Mouse (Mus musculus): Measurements from ENCODE around the gene Gm37240. TPM values are rescaled to one million over a fixed set of nuclear protein-coding genes. Genes with fewer than 3 reads are reported as not detected.

The Gm37240 gene
- polyA plus RNA-seq, 1 experiment, result 1.0 TPM

DNA sequence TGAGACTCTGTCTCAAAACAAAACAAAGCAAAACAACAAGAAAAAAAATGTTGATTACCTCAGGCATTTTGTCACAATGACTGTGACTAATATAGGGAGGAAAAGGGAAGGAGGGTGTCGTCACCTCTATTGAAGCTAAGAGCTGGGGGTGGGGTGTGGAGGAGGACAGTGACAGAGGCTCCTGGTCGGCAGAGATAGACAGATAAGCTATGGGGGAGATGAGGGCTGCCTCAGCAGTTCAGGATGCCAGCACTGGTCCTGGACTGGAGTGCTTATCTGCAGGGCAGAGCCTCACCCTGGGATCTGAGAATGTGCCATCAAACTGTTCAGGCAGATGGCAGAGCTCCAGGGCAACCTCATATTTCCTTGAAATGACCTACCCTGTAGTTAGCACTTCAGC is 1115.3 kb downstream of the Gm37240 start:
- no peak for TF ChIP-seq POLR2A (IDR thresholded peaks at IDR 0.05; ENCODE audit: borderline replicate concordance, control insufficient read depth, low read depth, low read length)
- no peak for TF ChIP-seq CTCF (IDR thresholded peaks at IDR 0.05; ENCODE audit: control insufficient read depth, insufficient read depth, low read length)
- WGBS, result 17% methylated on average over 2 of the region's 2 CpGs
- peak overlapping the region; percentile 68 for H3K27ac ChIP-seq (ENCODE audit: control insufficient read depth, insufficient read depth, low read depth, low read length, poor library complexity)

DNA sequence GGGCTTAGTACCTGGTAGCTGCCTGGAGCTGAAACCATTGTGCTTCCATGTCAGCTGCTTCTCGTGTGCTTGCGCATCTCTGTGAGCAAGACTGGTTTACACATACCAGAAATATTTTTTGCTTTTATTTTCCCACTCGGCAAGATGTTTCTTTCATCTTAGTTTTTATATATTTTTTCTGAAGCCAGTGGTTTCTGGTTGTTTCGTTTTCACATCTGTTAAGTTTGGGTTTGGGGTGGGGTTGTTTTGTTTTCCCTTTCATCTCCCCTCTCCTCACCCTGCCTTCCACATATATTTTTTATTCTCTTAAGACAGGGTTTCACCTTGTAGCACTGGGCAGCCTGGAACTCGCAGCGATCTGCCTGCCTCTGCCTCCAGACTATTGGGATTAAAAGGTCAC is 1116.8 kb downstream of the Gm37240 start:
- H3K27ac ChIP-seq (ENCODE audit: control insufficient read depth, insufficient read depth, low read depth, low read length, poor library complexity), result no peak overlapping the region
- no peaks in the 10 kb centered on the region; the same call in 1 of the 2 replicates for H3K4me1 ChIP-seq (ENCODE audit: control insufficient read depth, insufficient read depth, low read length)
- WGBS, result 89% methylated on average over 6 of the region's 6 CpGs
- TF ChIP-seq CTCF (IDR thresholded peaks at IDR 0.05; ENCODE audit: control insufficient read depth, insufficient read depth, low read length) (no peak), POLR2A (IDR thresholded peaks at IDR 0.05; ENCODE audit: borderline replicate concordance, control insufficient read depth, low read depth, low read length) (no peak)
- no peak overlapping the region for H3K4me3 ChIP-seq (replicated peaks; ENCODE audit: control insufficient read depth, low read depth, low read length)

More for the DNA sequence above, 1115.3 kb downstream of the Gm37240 start:
- no peaks in the 10 kb centered on the region; the same call in 1 of the 2 replicates for H3K4me1 ChIP-seq (ENCODE audit: control insufficient read depth, insufficient read depth, low read length)
- no peak overlapping the region for H3K4me3 ChIP-seq (replicated peaks; ENCODE audit: control insufficient read depth, low read depth, low read length)

DNA sequence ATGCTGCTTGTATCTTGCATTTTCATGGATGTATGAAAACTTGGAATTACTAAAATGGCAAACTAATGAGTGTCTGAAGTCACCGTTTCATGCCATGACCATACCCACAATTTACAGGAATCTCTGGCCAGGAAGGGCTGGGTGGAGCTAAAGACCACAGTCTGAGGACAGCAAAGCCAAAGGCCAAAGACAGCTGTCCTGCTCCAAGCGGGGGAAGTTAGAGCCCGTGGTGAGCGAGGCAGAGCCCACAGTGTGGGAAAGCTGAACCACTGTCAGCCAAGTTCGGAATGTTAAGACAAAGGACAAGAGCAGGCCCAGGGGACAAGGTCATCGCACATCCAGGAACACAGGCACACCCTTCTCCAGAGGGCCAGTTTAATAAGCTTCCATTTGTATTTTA is 1117.9 kb downstream of the Gm37240 start:
- Histone ChIP-seq H3K4me3 (replicated peaks; ENCODE audit: control insufficient read depth, low read depth, low read length) (no peak overlapping the region), H3K27ac (ENCODE audit: control insufficient read depth, insufficient read depth, low read depth, low read length, poor library complexity) (no peak overlapping the region), H3K4me1 (ENCODE audit: control insufficient read depth, insufficient read depth, low read length) (no peaks in the 10 kb centered on the region; the same call in 1 of the 2 replicates)
- no peak for TF ChIP-seq CTCF (IDR thresholded peaks at IDR 0.05; ENCODE audit: control insufficient read depth, insufficient read depth, low read length)
- TF ChIP-seq POLR2A (IDR thresholded peaks at IDR 0.05; ENCODE audit: borderline replicate concordance, control insufficient read depth, low read depth, low read length), result no peak
- 40% methylated on average over 6 of the region's 6 CpGs for WGBS

DNA sequence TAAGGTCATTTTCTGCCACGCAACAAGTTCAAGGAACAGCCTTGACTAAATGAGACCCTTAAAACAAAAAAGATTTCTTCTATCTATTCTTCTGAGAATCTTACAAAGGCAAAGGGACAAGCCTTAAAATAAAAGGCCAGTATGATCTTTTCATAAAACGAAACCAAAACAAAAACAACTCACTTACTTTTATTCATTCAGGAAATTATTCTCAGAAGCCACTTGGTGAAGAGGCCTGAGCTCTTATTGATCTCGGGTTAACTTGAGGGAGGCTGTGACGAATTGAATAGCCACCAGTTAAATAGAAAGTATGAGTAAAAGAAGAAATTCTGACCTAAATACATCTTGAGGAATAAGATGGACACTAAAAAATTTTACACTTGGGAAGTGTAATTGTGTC is 1118.4 kb downstream of the Gm37240 start:
- Histone ChIP-seq H3K4me3 (replicated peaks; ENCODE audit: control insufficient read depth, low read depth, low read length) (no peak overlapping the region), H3K4me1 (ENCODE audit: control insufficient read depth, insufficient read depth, low read length) (no peaks in the 10 kb centered on the region; the same call in 1 of the 2 replicates)
- WGBS, result 87% methylated on average over 4 of the region's 4 CpGs

DNA sequence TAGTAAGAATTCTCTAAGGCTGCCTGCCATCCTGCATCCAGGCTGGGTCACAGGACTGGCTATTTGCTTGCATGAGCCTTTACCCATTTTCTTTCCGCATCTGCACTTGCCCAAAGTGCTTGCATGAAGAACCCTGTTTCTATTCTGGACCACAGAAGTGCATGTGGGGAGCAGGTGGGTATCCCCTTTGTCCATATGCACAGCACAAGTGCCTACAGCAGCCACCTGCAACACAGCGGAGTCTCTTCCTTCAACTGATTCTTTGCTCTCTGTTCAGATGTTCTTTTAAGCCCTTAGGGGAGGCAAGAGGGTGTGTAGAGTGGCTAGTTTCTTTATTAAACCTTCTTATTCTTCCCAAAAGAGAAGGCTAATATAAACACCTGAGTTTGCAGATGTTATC is 1133.5 kb downstream of the Gm37240 start:
- Histone ChIP-seq H3K27ac (ENCODE audit: control insufficient read depth, insufficient read depth, low read depth, low read length, poor library complexity) (no peak overlapping the region), H3K4me1 (ENCODE audit: control insufficient read depth, insufficient read depth, low read length) (no peaks in the 10 kb centered on the region; the same call in 1 of the 2 replicates)
- WGBS, result 85% methylated on average over 2 of the region's 2 CpGs

More for the DNA sequence above, 1118.4 kb downstream of the Gm37240 start:
- TF ChIP-seq CTCF (IDR thresholded peaks at IDR 0.05; ENCODE audit: control insufficient read depth, insufficient read depth, low read length), result no peak
- TF ChIP-seq POLR2A (IDR thresholded peaks at IDR 0.05; ENCODE audit: borderline replicate concordance, control insufficient read depth, low read depth, low read length), result no peak
- no peak overlapping the region for H3K27ac ChIP-seq (ENCODE audit: control insufficient read depth, insufficient read depth, low read depth, low read length, poor library complexity)

DNA sequence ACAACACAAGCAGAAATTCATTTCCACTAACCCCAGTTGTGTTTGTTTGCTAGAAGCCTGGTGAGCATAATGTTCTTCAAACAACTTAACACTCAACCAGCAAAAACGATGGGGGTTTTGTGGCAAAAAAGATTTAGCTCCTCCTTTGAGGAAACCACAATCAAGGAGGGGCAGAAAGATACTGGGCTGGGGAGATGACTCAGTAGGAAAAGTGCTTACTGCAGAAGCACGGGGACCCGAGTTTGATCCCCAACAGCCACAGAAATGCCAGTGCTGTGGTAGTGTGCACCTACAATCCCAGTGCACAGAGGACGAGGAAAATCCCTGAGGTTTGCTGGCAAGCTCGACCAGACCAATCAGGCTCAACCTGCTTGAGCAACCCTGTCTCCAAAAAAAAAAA is 1138.1 kb downstream of the Gm37240 start:
- TF ChIP-seq CTCF (IDR thresholded peaks at IDR 0.05; ENCODE audit: control insufficient read depth, insufficient read depth, low read length) (no peak), POLR2A (IDR thresholded peaks at IDR 0.05; ENCODE audit: borderline replicate concordance, control insufficient read depth, low read depth, low read length) (no peak)
- WGBS, result under 1% methylated on average over 5 of the region's 5 CpGs
- no peak overlapping the region for H3K4me3 ChIP-seq (replicated peaks; ENCODE audit: control insufficient read depth, low read depth, low read length)
- H3K4me1 ChIP-seq (ENCODE audit: control insufficient read depth, insufficient read depth, low read length), result no peaks in the 10 kb centered on the region; the same call in 1 of the 2 replicates
- no peak overlapping the region for H3K27ac ChIP-seq (ENCODE audit: control insufficient read depth, insufficient read depth, low read depth, low read length, poor library complexity)

More for the DNA sequence above, 1133.5 kb downstream of the Gm37240 start:
- H3K4me3 ChIP-seq (replicated peaks; ENCODE audit: control insufficient read depth, low read depth, low read length), result no peak overlapping the region
- no peak for TF ChIP-seq CTCF (IDR thresholded peaks at IDR 0.05; ENCODE audit: control insufficient read depth, insufficient read depth, low read length)
- TF ChIP-seq POLR2A (IDR thresholded peaks at IDR 0.05; ENCODE audit: borderline replicate concordance, control insufficient read depth, low read depth, low read length), result no peak

DNA sequence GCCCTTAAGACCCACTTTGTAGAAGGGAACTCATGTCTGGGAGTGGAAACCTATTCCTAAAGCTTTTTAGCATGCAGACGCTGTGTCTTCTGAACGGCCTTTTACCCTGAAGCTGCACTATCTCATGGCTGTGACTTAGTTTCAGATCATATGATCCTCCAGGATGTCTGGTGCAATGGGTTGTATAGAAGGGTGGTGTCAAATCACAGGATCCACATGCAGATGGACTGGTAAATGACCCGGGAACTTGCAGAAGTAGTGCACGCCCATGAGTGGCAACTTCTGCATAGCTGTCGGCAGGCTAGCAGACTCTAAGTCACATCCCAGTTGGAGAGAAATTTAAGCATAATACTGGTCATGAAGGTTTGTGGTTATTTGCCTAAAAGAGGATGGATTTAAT is 1139.2 kb downstream of the Gm37240 start:
- WGBS, result 61% methylated on average over 5 of the region's 5 CpGs
- Histone ChIP-seq H3K4me3 (replicated peaks; ENCODE audit: control insufficient read depth, low read depth, low read length) (no peak overlapping the region), H3K4me1 (ENCODE audit: control insufficient read depth, insufficient read depth, low read length) (no peaks in the 10 kb centered on the region; the same call in 1 of the 2 replicates), H3K27ac (ENCODE audit: control insufficient read depth, insufficient read depth, low read depth, low read length, poor library complexity) (no peak overlapping the region)
- TF ChIP-seq POLR2A (IDR thresholded peaks at IDR 0.05; ENCODE audit: borderline replicate concordance, control insufficient read depth, low read depth, low read length) (no peak), CTCF (IDR thresholded peaks at IDR 0.05; ENCODE audit: control insufficient read depth, insufficient read depth, low read length) (no peak)

DNA sequence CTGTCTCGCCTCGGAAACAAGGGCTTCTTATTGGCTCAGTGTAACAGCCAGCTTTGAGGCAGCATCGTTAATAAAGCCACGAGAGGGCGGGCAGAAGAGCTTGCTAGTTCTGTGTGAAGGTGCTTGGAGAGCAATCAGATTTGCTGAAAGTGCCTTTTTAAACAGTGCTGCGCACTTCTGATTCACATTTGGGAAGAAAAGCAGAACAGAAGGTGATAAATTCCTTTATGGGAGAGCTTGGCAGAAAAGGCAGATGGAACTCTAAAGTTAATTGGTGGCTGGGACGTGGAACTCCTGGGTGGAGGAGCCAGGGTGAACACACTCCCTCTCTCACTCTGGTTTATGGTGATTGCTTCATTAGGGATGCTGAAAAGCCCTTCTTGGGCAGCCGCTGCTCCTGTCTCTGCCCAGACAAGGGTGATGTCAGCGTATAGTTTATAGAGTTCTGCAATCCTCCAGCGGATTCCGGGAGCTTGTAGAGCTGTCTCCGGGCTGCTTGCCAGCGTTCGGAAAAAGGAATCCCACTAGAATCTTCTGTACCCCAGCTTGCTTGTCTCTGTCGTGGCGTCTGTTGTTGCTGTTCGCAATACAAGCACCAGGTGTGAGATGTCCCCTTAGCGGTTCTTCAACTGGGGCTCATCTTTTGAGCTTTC is 1141.7 kb downstream of the Gm37240 start:
- H3K4me1 ChIP-seq (ENCODE audit: control insufficient read depth, insufficient read depth, low read length), result no peaks in the 10 kb centered on the region; the same call in 1 of the 2 replicates
- TF ChIP-seq CTCF (IDR thresholded peaks at IDR 0.05; ENCODE audit: control insufficient read depth, insufficient read depth, low read length), result no peak
- TF ChIP-seq POLR2A (IDR thresholded peaks at IDR 0.05; ENCODE audit: borderline replicate concordance, control insufficient read depth, low read depth, low read length), result no peak
- H3K4me3 ChIP-seq (replicated peaks; ENCODE audit: control insufficient read depth, low read depth, low read length), result no peak overlapping the region
- WGBS, result 68% methylated on average over 18 of the region's 18 CpGs
- H3K27ac ChIP-seq (ENCODE audit: control insufficient read depth, insufficient read depth, low read depth, low read length, poor library complexity), result no peak overlapping the region
